Mouse (Mus musculus): ENCODE measurements at regions not wholly inside any gene's neighbourhood (a gene's known extent, or its start where the extent isn't known, plus 50 kb on each side); places are given as distances from the start of the nearest gene placed in this dataset.

- no peak for TF ChIP-seq GATA1 (IDR thresholded peaks at IDR 0.05; ENCODE audit: low read length)
Measured at GRCm38 (mm10) chr2:72855971-72856755, 124.1 kb downstream of the Sp3 start.

GRCm38 (mm10) chr2:72857377-72857776, 122.9 kb downstream of the Sp3 start:
- TF ChIP-seq GATA1 (IDR thresholded peaks at IDR 0.05; ENCODE audit: low read length): no peak

GRCm38 (mm10) chr2:72865462-72866365, 114.5 kb downstream of the Sp3 start:
- TF ChIP-seq GATA1 (IDR thresholded peaks at IDR 0.05; ENCODE audit: low read length): no peak

GRCm38 (mm10) chr2:72866366-72866688, 113.9 kb downstream of the Sp3 start:
- TF ChIP-seq GATA1 (IDR thresholded peaks at IDR 0.05; ENCODE audit: low read length): no peak

- TF ChIP-seq GATA1 (IDR thresholded peaks at IDR 0.05; ENCODE audit: low read length): no peak
Measured at GRCm38 (mm10) chr2:72868173-72868572, 112.1 kb downstream of the Sp3 start.

- TF ChIP-seq GATA1 (IDR thresholded peaks at IDR 0.05; ENCODE audit: low read length): no peak
Measured at GRCm38 (mm10) chr2:72871836-72872235, 108.4 kb downstream of the Sp3 start.

- no peak for TF ChIP-seq GATA1 (IDR thresholded peaks at IDR 0.05; ENCODE audit: low read length)
Measured at GRCm38 (mm10) chr2:72873948-72874347, 106.3 kb downstream of the Sp3 start.

- TF ChIP-seq GATA1 (IDR thresholded peaks at IDR 0.05; ENCODE audit: low read length): no peak
Measured at GRCm38 (mm10) chr2:72874533-72874932, 105.7 kb downstream of the Sp3 start.

- TF ChIP-seq GATA1 (IDR thresholded peaks at IDR 0.05; ENCODE audit: low read length): no peak
Measured at GRCm38 (mm10) chr2:72875677-72876076, 104.6 kb downstream of the Sp3 start.

GRCm38 (mm10) chr2:72880016-72880415, 100.2 kb downstream of the Sp3 start:
- TF ChIP-seq GATA1 (IDR thresholded peaks at IDR 0.05; ENCODE audit: low read length): no peak

GRCm38 (mm10) chr2:72881554-72881953, 98.7 kb downstream of the Sp3 start:
- TF ChIP-seq GATA1 (IDR thresholded peaks at IDR 0.05; ENCODE audit: low read length): no peak

GRCm38 (mm10) chr2:72886250-72886649, 94.0 kb downstream of the Sp3 start:
- no peak for TF ChIP-seq GATA1 (IDR thresholded peaks at IDR 0.05; ENCODE audit: low read length)

All from G1E-ER4 (cell line).